Mouse (Mus musculus): ENCODE results near the gene 1520401A03Rik. TPM values are rescaled to one million over a fixed set of nuclear protein-coding genes. Genes with fewer than 3 reads are reported as not detected.

1520401A03Rik gene
- total and polyA plus RNA-seq, 2 experiments from 2014 or later, result not detected

- ATAC-seq (ENCODE audit: insufficient read depth, low read depth), result no peak
- H3K4me3 ChIP-seq (ENCODE audit: low read depth, low read length), result no peak overlapping the region
- no peak overlapping the region for H3K27ac ChIP-seq (ENCODE audit: low read depth)
- no peak for TF ChIP-seq EP300 (IDR thresholded peaks at IDR 0.05; ENCODE audit: low read depth)
- TF ChIP-seq CTCF (IDR thresholded peaks at IDR 0.05; ENCODE audit: low read depth), result no peak
- H3K9ac ChIP-seq (replicated peaks; ENCODE audit: low read depth, low read length), result no peak overlapping the region
- no peak for DNase-seq (ENCODE audit: low spot score)
- peaks cover 68% of the 10 kb centered on the region for H3K27me3 ChIP-seq (ENCODE audit: control insufficient read depth, insufficient read depth, low read length)
- H3K36me3 ChIP-seq (replicated peaks; ENCODE audit: control insufficient read depth, insufficient read depth, low read length), result no peaks in the 10 kb centered on the region
- H3K9me3 ChIP-seq (replicated peaks; ENCODE audit: control insufficient read depth, low read length), result no peaks in the 10 kb centered on the region
- H3K4me2 ChIP-seq (ENCODE audit: low read depth, low read length), result no peak overlapping the region
- 0 out of 2 replicates have a peak, but pooled peaks cover 3% of the 10 kb centered on the region for H3K4me1 ChIP-seq (ENCODE audit: control insufficient read depth, insufficient read depth)
- 62% methylated on average over 3 of the region's 3 CpGs for WGBS
Measured at GRCm38 (mm10) chr17:23682530-23682929, 40.1 kb downstream of the 1520401A03Rik start.

GRCm38 (mm10) chr17:23682092-23682491, 40.5 kb downstream of the 1520401A03Rik start:
- H3K9ac ChIP-seq (replicated peaks; ENCODE audit: low read depth, low read length), result no peak overlapping the region
- no peaks in the 10 kb centered on the region for H3K9me3 ChIP-seq (replicated peaks; ENCODE audit: control insufficient read depth, low read length)
- no peak for DNase-seq (ENCODE audit: low spot score)
- H3K27ac ChIP-seq (ENCODE audit: low read depth), result no peak overlapping the region
- H3K36me3 ChIP-seq (replicated peaks; ENCODE audit: control insufficient read depth, insufficient read depth, low read length), result no peaks in the 10 kb centered on the region
- H3K4me1 ChIP-seq (ENCODE audit: control insufficient read depth, insufficient read depth), result 0 out of 2 replicates have a peak, but pooled peaks cover 3% of the 10 kb centered on the region
- no peak for ATAC-seq (ENCODE audit: insufficient read depth, low read depth)
- H3K4me2 ChIP-seq (ENCODE audit: low read depth, low read length), result no peak overlapping the region
- no peak for TF ChIP-seq EP300 (IDR thresholded peaks at IDR 0.05; ENCODE audit: low read depth)
- TF ChIP-seq CTCF (IDR thresholded peaks at IDR 0.05; ENCODE audit: low read depth), result no peak
- 53% methylated on average over 4 of the region's 4 CpGs for WGBS
- H3K4me3 ChIP-seq (ENCODE audit: low read depth, low read length), result no peak overlapping the region
- H3K27me3 ChIP-seq (ENCODE audit: control insufficient read depth, insufficient read depth, low read length), result peaks cover 68% of the 10 kb centered on the region

- no peaks in the 10 kb centered on the region for H3K9me3 ChIP-seq (replicated peaks; ENCODE audit: control insufficient read depth, low read length)
- no peak overlapping the region for H3K4me2 ChIP-seq (ENCODE audit: low read depth, low read length)
- DNase-seq (ENCODE audit: low spot score) (no peak), ATAC-seq (ENCODE audit: insufficient read depth, low read depth) (no peak)
- H3K36me3 ChIP-seq (replicated peaks; ENCODE audit: control insufficient read depth, insufficient read depth, low read length), result no peaks in the 10 kb centered on the region
- H3K4me1 ChIP-seq (ENCODE audit: control insufficient read depth, insufficient read depth), result 0 out of 2 replicates have a peak, but pooled peaks cover 5% of the 10 kb centered on the region
- no peak overlapping the region for H3K4me3 ChIP-seq (ENCODE audit: low read depth, low read length)
- no peak overlapping the region for H3K27ac ChIP-seq (ENCODE audit: low read depth)
- WGBS, result 54% methylated on average over 10 of the region's 10 CpGs
- TF ChIP-seq EP300 (IDR thresholded peaks at IDR 0.05; ENCODE audit: low read depth) (no peak), CTCF (IDR thresholded peaks at IDR 0.05; ENCODE audit: low read depth) (no peak)
- H3K27me3 ChIP-seq (ENCODE audit: control insufficient read depth, insufficient read depth, low read length), result peaks cover 68% of the 10 kb centered on the region
- no peak overlapping the region for H3K9ac ChIP-seq (replicated peaks; ENCODE audit: low read depth, low read length)
Measured at GRCm38 (mm10) chr17:23681086-23681485, 41.5 kb downstream of the 1520401A03Rik start.

- WGBS, result 62% methylated on average over 9 of the region's 9 CpGs
- no peak for TF ChIP-seq CTCF (IDR thresholded peaks at IDR 0.05; ENCODE audit: low read depth)
- no peak for TF ChIP-seq EP300 (IDR thresholded peaks at IDR 0.05; ENCODE audit: low read depth)
- no peak overlapping the region for H3K27ac ChIP-seq (ENCODE audit: low read depth)
- H3K27me3 ChIP-seq (ENCODE audit: control insufficient read depth, insufficient read depth, low read length), result peaks cover 68% of the 10 kb centered on the region
- no peak overlapping the region for H3K9ac ChIP-seq (replicated peaks; ENCODE audit: low read depth, low read length)
- no peak overlapping the region for H3K4me2 ChIP-seq (ENCODE audit: low read depth, low read length)
- H3K4me3 ChIP-seq (ENCODE audit: low read depth, low read length), result no peak overlapping the region
- DNase-seq (ENCODE audit: low spot score), result no peak
- no peaks in the 10 kb centered on the region for H3K9me3 ChIP-seq (replicated peaks; ENCODE audit: control insufficient read depth, low read length)
- peaks cover 13% of the 10 kb centered on the region; the same call in 1 of the 2 replicates for H3K4me1 ChIP-seq (ENCODE audit: control insufficient read depth, insufficient read depth)
- H3K36me3 ChIP-seq (replicated peaks; ENCODE audit: control insufficient read depth, insufficient read depth, low read length), result 0 out of 2 replicates have a peak, but pooled peaks cover 3% of the 10 kb centered on the region
- no peak for ATAC-seq (ENCODE audit: insufficient read depth, low read depth)
Measured at GRCm38 (mm10) chr17:23680336-23680735, 42.2 kb downstream of the 1520401A03Rik start.

GRCm38 (mm10) chr17:23679127-23679835, 43.3 kb downstream of the 1520401A03Rik start, which contains the start of gene Cldn6:
Cldn6 (plus strand) TSS chr17:23679249.
- 5% methylated on average over 38 of the region's 38 CpGs for WGBS
- Histone ChIP-seq H3K4me3 (ENCODE audit: low read depth, low read length) (peak within 1 kb of the TSS; percentile 26), H3K27me3 (ENCODE audit: control insufficient read depth, insufficient read depth, low read length) (peaks cover 63% of the 10 kb centered on the region), H3K9ac (replicated peaks; ENCODE audit: low read depth, low read length) (no peak within 1 kb of the TSS), H3K9me3 (replicated peaks; ENCODE audit: control insufficient read depth, low read length) (no peaks in the 10 kb centered on the region), H3K4me2 (ENCODE audit: low read depth, low read length) (peak within 1 kb of the TSS; percentile 40; the same call in 1 of the 2 replicates), H3K27ac (ENCODE audit: low read depth) (no peak within 1 kb of the TSS), H3K4me1 (ENCODE audit: control insufficient read depth, insufficient read depth) (peaks cover 23% of the 10 kb centered on the region; the same call in 1 of the 2 replicates), H3K36me3 (replicated peaks; ENCODE audit: control insufficient read depth, insufficient read depth, low read length) (0 out of 2 replicates have a peak, but pooled peaks cover 4% of the 10 kb centered on the region)
- no peak for TF ChIP-seq CTCF (IDR thresholded peaks at IDR 0.05; ENCODE audit: low read depth)
- TF ChIP-seq EP300 (IDR thresholded peaks at IDR 0.05; ENCODE audit: low read depth), result no peak
- ATAC-seq (ENCODE audit: insufficient read depth, low read depth) (no peak), DNase-seq (ENCODE audit: low spot score) (no peak)
